Mouse (Mus musculus) 3134 (cell line): ENCODE data around the gene Pdgfd.
A peak's percentile ranks its signal among the peaks of the same experiment; 100 is the strongest.
"Not testable (repeated sequence)": the region's sequence is repeated elsewhere in the genome, so short reads cannot be mapped to it uniquely, and the experiment has no call there.

ENCODE experiments used
- DNase-seq: peaks from one replicate; pipeline ENCODE4 v3.0.0-alpha.2; 2011; ENCODE audit warnings: low spot score; ENCODE audit not compliant: insufficient read length; ENCODE audit errors: extremely low read depth

The Pdgfd gene

DNA sequence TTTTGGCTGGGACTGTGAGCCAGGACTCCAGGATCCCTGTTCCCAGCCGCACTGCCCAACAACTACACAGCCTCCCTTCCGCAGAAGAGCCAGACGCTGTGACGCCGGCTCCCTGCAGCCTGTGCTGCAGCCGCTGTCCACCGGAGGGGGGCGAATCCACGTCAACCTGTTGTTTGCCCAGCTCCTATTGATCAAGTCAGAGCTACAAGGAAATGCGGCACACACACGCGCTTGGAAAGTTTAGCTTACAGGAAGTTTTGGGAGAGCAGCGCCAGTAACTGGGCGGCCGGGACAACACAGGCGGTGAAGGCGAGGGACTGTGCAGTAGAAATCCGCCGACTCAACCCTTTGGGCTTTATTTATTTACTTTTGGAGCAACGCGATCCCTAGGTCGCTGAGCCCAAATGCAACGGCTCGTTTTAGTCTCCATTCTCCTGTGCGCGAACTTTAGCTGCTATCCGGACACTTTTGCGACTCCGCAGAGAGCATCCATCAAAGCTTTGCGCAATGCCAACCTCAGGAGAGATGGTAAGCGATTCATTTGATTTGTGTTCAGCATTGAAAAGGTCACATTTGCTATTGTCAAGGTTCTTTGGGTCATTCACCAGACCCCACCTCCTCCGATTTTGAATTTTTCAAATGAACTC, at the start of gene Pdgfd:
Gene Pdgfd (plus strand): TSS at position 194 of the 647 bp plus-strand sequence.
- DNase-seq: peak; percentile 2

DNA sequence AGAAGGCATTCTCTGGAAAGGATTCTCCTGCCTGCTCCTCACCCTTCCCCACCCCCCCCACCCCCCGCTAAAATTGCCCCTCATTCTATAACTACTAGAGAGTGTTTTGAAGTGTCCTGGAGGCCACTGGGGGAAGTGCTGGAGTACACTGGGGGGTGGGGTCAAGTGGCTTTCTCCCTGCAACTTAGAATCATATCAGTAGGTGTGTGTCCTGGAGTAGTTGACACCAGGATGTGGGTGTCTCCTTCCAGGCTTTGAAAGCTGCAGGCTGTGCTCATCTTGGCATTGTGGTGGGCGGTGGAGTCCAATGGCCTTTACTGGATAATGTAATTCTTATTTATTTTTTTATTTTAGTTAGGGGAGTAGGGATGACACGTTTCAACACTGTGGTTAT, 651 bp downstream of the Pdgfd start:
- no peak for DNase-seq

DNA sequence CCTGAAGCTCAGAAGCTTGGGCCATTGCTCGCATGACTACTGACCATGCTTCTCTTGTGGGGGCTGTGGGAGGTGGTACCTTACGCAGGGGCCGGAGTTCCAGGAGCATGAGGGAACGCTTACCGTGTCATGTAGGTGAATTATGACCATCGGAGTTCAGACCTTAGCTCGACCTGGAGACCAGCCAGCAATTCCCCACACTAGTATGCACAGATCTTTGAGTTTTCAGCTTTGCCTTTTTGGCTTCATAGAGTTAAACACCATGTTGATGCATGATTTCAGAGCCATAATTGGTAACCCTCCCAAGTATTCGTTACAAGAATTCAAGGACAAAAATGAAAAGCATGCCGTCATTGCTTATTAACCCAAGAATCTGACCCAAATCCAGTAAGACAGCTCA, 2.6 kb downstream of the Pdgfd start:
- no peak for DNase-seq

GRCm38 (mm10) chr9:6173276-6173675, 4.9 kb downstream of the Pdgfd start:
- DNase-seq: no peak

- DNase-seq: no peak
These were observed 7.3 kb downstream of the Pdgfd start for GRCm38 (mm10) chr9:6175731-6176130.

- DNase-seq: no peak
These were observed 14.0 kb downstream of the Pdgfd start for GRCm38 (mm10) chr9:6182307-6182923.

DNA sequence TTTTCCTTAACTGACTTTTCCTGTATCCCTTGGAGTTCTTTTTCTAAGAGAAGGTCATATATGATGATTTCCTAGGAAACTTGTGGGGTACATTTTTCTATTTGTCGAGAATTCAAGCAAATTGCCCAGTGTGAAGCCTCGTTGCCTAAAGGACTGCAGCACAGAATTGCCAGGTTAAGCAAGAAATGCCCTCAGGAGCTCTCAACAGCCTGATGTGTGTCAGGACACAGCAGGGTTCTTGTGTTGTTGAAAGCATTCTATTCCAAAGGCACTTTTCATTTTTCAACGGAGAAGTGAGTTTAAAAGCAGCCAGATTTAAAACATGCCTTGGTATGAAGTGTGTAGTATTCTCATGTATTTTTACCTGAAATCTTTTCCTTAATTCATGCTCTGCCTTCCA, 19.6 kb downstream of the Pdgfd start:
- no peak for DNase-seq

DNA sequence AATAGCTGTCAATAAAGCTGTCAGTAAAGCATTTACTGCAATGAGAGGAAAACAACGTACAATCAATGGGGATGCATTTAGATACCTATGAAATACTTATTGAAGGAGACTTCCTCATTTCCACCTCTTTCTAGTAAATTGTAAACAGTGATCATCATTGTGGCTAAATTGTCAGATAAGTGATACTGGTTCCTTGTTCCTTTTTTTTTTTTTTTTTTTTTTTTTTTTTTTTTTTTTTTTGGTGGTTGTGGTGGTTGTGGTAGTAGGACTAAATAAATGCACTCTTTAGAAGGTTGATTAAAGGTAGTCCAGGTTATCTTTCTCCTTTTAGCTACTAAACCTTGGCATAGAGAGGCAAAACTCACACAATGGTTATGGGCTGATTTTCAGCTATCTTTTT, 25.0 kb downstream of the Pdgfd start:
- DNase-seq: no peak

DNA sequence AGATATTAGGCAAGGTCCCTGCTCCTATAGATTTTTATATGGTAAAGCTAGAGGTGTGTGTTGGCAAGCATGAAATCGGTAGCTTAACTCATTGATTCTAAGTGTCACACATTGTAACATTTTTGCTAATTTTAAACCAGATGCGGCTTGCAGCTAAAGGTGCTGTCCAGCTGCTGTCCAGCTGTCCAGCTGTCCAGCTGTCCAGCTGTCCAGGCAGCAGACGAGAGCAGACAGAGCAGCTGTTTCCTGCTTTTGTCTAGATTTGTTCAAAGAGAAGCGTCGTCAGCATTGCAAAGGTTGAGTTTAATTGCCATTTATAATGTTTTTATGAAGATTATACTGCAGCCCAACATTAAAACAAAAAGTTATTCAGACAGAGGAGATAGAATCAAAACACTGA, 44.5 kb downstream of the Pdgfd start:
- DNase-seq: no peak

DNA sequence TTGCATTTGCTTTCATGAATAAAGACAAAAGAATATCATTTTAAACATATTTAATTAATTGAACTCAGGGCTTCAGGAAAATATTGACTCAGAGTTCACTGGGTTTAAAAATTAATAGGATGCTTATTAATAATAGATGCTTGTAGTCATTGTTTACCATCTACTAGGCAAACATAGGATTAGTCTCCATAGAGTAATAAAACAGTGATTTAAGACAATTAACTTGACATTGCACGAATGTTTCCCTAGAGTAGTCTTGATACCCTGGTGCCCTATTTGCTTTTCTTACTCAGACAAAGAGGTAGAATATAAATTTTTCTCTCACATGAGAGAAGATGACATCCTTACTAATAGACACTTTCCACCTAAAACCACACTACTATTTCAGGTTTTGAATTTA, 49.1 kb downstream of the Pdgfd start:
- DNase-seq: no peak

GRCm38 (mm10) chr9:6235982-6236381, 67.6 kb downstream of the Pdgfd start:
- not testable (repeated sequence) for DNase-seq

DNA sequence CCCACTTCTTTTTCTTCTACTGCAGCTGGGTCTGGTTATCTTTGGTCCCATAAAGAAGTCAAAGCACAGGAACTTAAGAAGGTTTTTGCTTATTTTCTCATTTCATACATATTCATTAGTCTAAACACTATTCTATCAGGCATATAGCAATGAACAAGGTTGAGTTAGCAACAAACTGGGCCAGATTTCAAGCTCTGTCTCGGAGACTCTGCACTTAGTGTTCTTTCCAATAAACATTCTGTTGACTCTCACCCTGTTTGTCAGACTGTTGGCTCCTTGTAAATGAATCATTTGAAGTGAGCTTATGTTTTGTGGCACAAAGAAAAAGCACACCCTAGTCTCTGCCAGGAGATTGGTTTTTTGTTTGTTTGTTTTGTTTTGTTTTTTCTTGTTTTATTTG, 81.9 kb downstream of the Pdgfd start:
- DNase-seq: no peak

- no peak for DNase-seq
These were observed 83.6 kb downstream of the Pdgfd start for GRCm38 (mm10) chr9:6251990-6252389.

GRCm38 (mm10) chr9:6257072-6257471, 88.7 kb downstream of the Pdgfd start:
- DNase-seq: no peak

- no peak for DNase-seq
These were observed 96.4 kb downstream of the Pdgfd start for GRCm38 (mm10) chr9:6264820-6265219.

DNA sequence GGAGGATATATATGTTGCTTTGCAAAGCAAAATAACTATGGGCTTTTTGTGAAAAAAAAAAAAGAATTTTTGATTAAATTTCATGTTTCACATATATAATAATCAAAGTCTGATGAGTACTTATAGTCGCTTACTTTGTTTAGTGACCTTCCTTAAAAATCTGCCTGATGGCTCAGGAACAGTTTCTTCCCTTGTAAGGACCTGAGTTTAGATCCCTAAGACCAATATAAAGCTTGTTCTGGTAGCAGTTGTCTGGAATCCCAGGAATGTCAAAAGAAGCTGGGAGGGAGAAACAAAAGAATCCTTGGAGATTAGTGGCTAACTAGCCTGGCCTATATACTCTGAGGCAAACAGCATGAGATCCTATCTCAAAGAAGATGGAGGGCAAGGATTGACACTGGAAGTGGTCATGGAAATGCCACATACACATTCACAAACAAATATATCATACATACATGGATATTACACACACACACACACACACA, 101.5 kb downstream of the Pdgfd start, which contains the start of gene Ddi1:
Gene Ddi1 (minus strand): TSS at position 51 of the 485 bp plus-strand sequence.
- DNase-seq: no peak

DNA sequence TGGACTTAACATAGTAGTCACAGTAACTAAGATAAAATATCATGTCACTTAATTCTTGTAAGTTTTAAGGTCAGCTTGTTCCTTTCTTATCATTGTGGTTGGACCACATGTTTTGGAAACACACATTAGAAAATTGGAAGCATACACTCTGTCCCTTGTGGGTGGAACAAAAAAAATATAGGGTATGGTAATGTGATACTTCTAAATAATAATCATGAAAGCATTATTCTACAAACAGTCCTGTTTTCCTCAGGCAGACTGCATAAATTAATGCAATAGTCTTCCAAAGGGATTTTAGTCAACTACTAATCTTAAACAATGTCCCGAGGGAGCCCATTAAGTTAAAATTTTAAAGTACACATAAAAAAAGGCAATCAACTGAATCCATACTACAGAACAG, 108.0 kb downstream of the Pdgfd start:
- DNase-seq: no peak

- no peak for DNase-seq
These were observed 109.1 kb downstream of the Pdgfd start for GRCm38 (mm10) chr9:6277526-6277925.

- DNase-seq: no peak
These were observed 118.4 kb downstream of the Pdgfd start for GRCm38 (mm10) chr9:6286770-6287169.

DNA sequence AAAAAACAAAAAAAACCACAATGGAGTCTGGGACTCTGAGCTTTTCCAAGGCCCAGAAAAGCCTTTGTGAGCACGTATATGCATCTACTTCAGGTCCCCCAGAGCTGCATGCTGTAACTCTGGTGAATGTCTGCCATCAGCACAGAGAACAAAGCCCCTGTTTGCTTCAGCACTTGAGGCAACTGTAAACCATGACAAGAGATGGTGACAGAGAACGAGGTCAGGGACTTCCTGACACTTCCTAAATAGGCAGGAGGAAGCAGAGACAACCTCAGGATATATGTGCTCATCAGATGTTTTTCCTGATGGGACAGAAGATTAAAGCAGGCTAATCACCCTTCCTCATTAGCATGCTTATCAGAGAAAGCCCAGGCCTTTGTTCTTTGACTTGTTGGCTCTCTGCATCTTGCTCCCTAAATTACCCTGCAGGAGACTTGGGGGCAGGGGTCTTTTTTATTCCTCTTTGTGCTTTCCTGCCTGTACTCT, 120.9 kb downstream of the Pdgfd start:
- DNase-seq: no peak

DNA sequence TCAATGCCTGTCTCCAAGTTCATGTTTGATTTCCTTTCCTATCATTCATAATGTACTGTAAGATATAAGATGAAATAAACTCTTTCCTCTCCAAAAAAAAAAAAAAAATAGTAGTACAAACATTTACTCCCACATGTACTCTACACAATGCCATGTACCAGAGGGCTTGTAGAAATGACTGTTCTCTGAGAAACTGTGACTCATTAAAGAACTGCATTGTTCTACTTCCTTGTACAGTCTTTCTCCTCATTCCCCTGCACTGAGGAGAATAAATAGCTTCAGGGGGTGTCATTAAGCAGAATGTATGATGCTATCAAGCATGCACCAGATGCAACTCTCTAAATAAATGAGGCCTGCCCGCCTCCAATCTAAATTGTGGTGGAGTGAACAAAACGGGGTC, 130.2 kb downstream of the Pdgfd start:
- DNase-seq: no peak

GRCm38 (mm10) chr9:6302050-6302449, 133.7 kb downstream of the Pdgfd start:
- no peak for DNase-seq
